Mouse (Mus musculus): ENCODE data around the gene Vps33b. TPM values are rescaled to one million over a fixed set of nuclear protein-coding genes. Genes with fewer than 3 reads are reported as not detected.

Gene Vps33b
- polyA plus RNA-seq, 1 experiment from 2014 or later = 14.9 TPM

GRCm38 (mm10) chr7:80273456-80273855, 4.0 kb downstream of the Vps33b start:
- WGBS = 93% methylated on average over 2 of the region's 2 CpGs
- Histone ChIP-seq H3K9me3 (peaks cover 11% of the 10 kb centered on the region), H3K27ac (no peak overlapping the region), H3K4me3 (no peak overlapping the region), H3K4me1 (peaks cover 15% of the 10 kb centered on the region), H3K27me3 (no peaks in the 10 kb centered on the region), H3K4me2 (replicated peaks) (no peak overlapping the region), H3K36me3 (peaks cover 49% of the 10 kb centered on the region), H3K9ac (no peak overlapping the region)
- ATAC-seq (ENCODE audit: insufficient number of reproducible peaks, insufficient read depth, low FRiP score, low TSS enrichment) = no peak

GRCm38 (mm10) chr7:80276374-80276773, 6.9 kb downstream of the Vps33b start:
- peaks cover 60% of the 10 kb centered on the region for H3K36me3 ChIP-seq
- no peak for ATAC-seq (ENCODE audit: insufficient number of reproducible peaks, insufficient read depth, low FRiP score, low TSS enrichment)
- no peak overlapping the region for H3K27ac ChIP-seq
- no peaks in the 10 kb centered on the region for H3K4me1 ChIP-seq
- H3K4me3 ChIP-seq = no peak overlapping the region
- peaks cover 11% of the 10 kb centered on the region for H3K9me3 ChIP-seq
- no peak overlapping the region for H3K9ac ChIP-seq
- 95% methylated on average over 4 of the region's 4 CpGs for WGBS
- H3K4me2 ChIP-seq (replicated peaks) = no peak overlapping the region
- H3K27me3 ChIP-seq = no peaks in the 10 kb centered on the region

GRCm38 (mm10) chr7:80280032-80280431, 10.6 kb downstream of the Vps33b start:
- Histone ChIP-seq H3K4me1 (no peaks in the 10 kb centered on the region), H3K4me2 (replicated peaks) (no peak overlapping the region), H3K27ac (no peak overlapping the region), H3K9ac (no peak overlapping the region), H3K27me3 (no peaks in the 10 kb centered on the region), H3K36me3 (peaks cover 58% of the 10 kb centered on the region), H3K9me3 (peaks cover 3% of the 10 kb centered on the region), H3K4me3 (no peak overlapping the region)
- ATAC-seq (ENCODE audit: insufficient number of reproducible peaks, insufficient read depth, low FRiP score, low TSS enrichment) = no peak
- 82% methylated on average over 10 of the region's 10 CpGs for WGBS

GRCm38 (mm10) chr7:80280998-80281397, 11.5 kb downstream of the Vps33b start:
- H3K36me3 ChIP-seq = peaks cover 60% of the 10 kb centered on the region
- 90% methylated on average over 2 of the region's 2 CpGs for WGBS

GRCm38 (mm10) chr7:80281646-80282045, 12.2 kb downstream of the Vps33b start:
- no peak for ATAC-seq (ENCODE audit: insufficient number of reproducible peaks, insufficient read depth, low FRiP score, low TSS enrichment)
- Histone ChIP-seq H3K4me1 (no peaks in the 10 kb centered on the region), H3K4me2 (replicated peaks) (no peak overlapping the region), H3K4me3 (no peak overlapping the region), H3K9ac (no peak overlapping the region), H3K36me3 (peaks cover 59% of the 10 kb centered on the region), H3K27me3 (no peaks in the 10 kb centered on the region), H3K27ac (no peak overlapping the region), H3K9me3 (no peaks in the 10 kb centered on the region)
- WGBS = 86% methylated on average over 3 of the region's 3 CpGs

More at GRCm38 (mm10) chr7:80280998-80281397, 11.5 kb downstream of the Vps33b start:
- H3K9ac ChIP-seq = no peak overlapping the region
- H3K27ac ChIP-seq = no peak overlapping the region
- no peaks in the 10 kb centered on the region for H3K27me3 ChIP-seq
- H3K4me2 ChIP-seq (replicated peaks) = no peak overlapping the region
- H3K9me3 ChIP-seq = no peaks in the 10 kb centered on the region
- no peak overlapping the region for H3K4me3 ChIP-seq
- ATAC-seq (ENCODE audit: insufficient number of reproducible peaks, insufficient read depth, low FRiP score, low TSS enrichment) = no peak
- no peaks in the 10 kb centered on the region for H3K4me1 ChIP-seq

GRCm38 (mm10) chr7:80283226-80283918, 13.9 kb downstream of the Vps33b start:
- no peak overlapping the region for H3K9ac ChIP-seq
- 84% methylated on average over 3 of the region's 3 CpGs for WGBS

GRCm38 (mm10) chr7:80284391-80284790, 14.9 kb downstream of the Vps33b start:
- Histone ChIP-seq H3K36me3 (peaks cover 66% of the 10 kb centered on the region), H3K4me2 (replicated peaks) (no peak overlapping the region), H3K9me3 (no peaks in the 10 kb centered on the region), H3K9ac (no peak overlapping the region), H3K27ac (no peak overlapping the region), H3K27me3 (no peaks in the 10 kb centered on the region), H3K4me3 (no peak overlapping the region), H3K4me1 (no peaks in the 10 kb centered on the region)
- 93% methylated on average over 5 of the region's 5 CpGs for WGBS
- ATAC-seq (ENCODE audit: insufficient number of reproducible peaks, insufficient read depth, low FRiP score, low TSS enrichment) = no peak

More at GRCm38 (mm10) chr7:80283226-80283918, 13.9 kb downstream of the Vps33b start:
- Histone ChIP-seq H3K36me3 (peaks cover 64% of the 10 kb centered on the region), H3K9me3 (no peaks in the 10 kb centered on the region), H3K4me2 (replicated peaks) (no peak overlapping the region), H3K4me3 (no peak overlapping the region), H3K4me1 (no peaks in the 10 kb centered on the region), H3K27ac (no peak overlapping the region), H3K27me3 (no peaks in the 10 kb centered on the region)
- ATAC-seq (ENCODE audit: insufficient number of reproducible peaks, insufficient read depth, low FRiP score, low TSS enrichment) = no peak

- Histone ChIP-seq H3K9ac (no peak overlapping the region), H3K27ac (no peak overlapping the region), H3K27me3 (no peaks in the 10 kb centered on the region), H3K4me3 (no peak overlapping the region), H3K4me1 (no peaks in the 10 kb centered on the region), H3K36me3 (peaks cover 67% of the 10 kb centered on the region), H3K4me2 (replicated peaks) (no peak overlapping the region), H3K9me3 (no peaks in the 10 kb centered on the region)
- no peak for ATAC-seq (ENCODE audit: insufficient number of reproducible peaks, insufficient read depth, low FRiP score, low TSS enrichment)
- WGBS = 93% methylated on average over 6 of the region's 6 CpGs
Observed at GRCm38 (mm10) chr7:80285725-80286124, 16.3 kb downstream of the Vps33b start.

GRCm38 (mm10) chr7:80287736-80288135, 18.3 kb downstream of the Vps33b start:
- H3K4me2 ChIP-seq (replicated peaks) = no peak overlapping the region
- no peaks in the 10 kb centered on the region for H3K9me3 ChIP-seq
- 68% methylated on average over 10 of the region's 10 CpGs for WGBS
- ATAC-seq (ENCODE audit: insufficient number of reproducible peaks, insufficient read depth, low FRiP score, low TSS enrichment) = 0 out of 2 replicates have a peak, but pooled peaks have one; percentile 22
- H3K4me3 ChIP-seq = no peak overlapping the region
- no peak overlapping the region for H3K27ac ChIP-seq
- no peaks in the 10 kb centered on the region for H3K27me3 ChIP-seq
- H3K9ac ChIP-seq = no peak overlapping the region
- H3K4me1 ChIP-seq = no peaks in the 10 kb centered on the region
- H3K36me3 ChIP-seq = peaks cover 67% of the 10 kb centered on the region

GRCm38 (mm10) chr7:80294062-80294763, 24.8 kb downstream of the Vps33b start, which contains the start of gene Prc1:
Gene Prc1 (plus strand): TSS chr7:80294450.
- H3K27me3 ChIP-seq = no peaks in the 10 kb centered on the region
- H3K9ac ChIP-seq = peak within 1 kb of the TSS; percentile 79
- WGBS = under 1% methylated on average over 52 of the region's 52 CpGs
- peak within 1 kb of the TSS; percentile 90 for H3K27ac ChIP-seq
- peak; percentile 98 for ATAC-seq (ENCODE audit: insufficient number of reproducible peaks, insufficient read depth, low FRiP score, low TSS enrichment)
- H3K4me2 ChIP-seq (replicated peaks) = peak within 1 kb of the TSS; percentile 69
- H3K9me3 ChIP-seq = no peaks in the 10 kb centered on the region
- peak within 1 kb of the TSS; percentile 84 for H3K4me3 ChIP-seq
- peaks cover 8% of the 10 kb centered on the region; the same call in 1 of the 2 replicates for H3K36me3 ChIP-seq
- H3K4me1 ChIP-seq = peaks cover 9% of the 10 kb centered on the region

- H3K9me3 ChIP-seq = no peaks in the 10 kb centered on the region
- peak overlapping the region; percentile 84 for H3K4me3 ChIP-seq
- no peak; the same call in 1 of the 2 replicates for ATAC-seq (ENCODE audit: insufficient number of reproducible peaks, insufficient read depth, low FRiP score, low TSS enrichment)
- H3K27ac ChIP-seq = peak overlapping the region; percentile 90
- peaks cover 9% of the 10 kb centered on the region for H3K36me3 ChIP-seq
- peak overlapping the region; percentile 69 for H3K4me2 ChIP-seq (replicated peaks)
- peak overlapping the region; percentile 79 for H3K9ac ChIP-seq
- 9% methylated on average over 37 of the region's 37 CpGs for WGBS
- peaks cover 9% of the 10 kb centered on the region for H3K4me1 ChIP-seq
- no peaks in the 10 kb centered on the region for H3K27me3 ChIP-seq
Observed at GRCm38 (mm10) chr7:80294764-80295648, 25.6 kb downstream of the Vps33b start.
